Mouse (Mus musculus): ENCODE measurements around the gene Ifna12. TPM values are rescaled to one million over a fixed set of nuclear protein-coding genes. Genes with fewer than 3 reads are reported as not detected.

The Ifna12 gene
- polyA plus RNA-seq (2017; shearing (Covaris generic)) = not detected

DNA sequence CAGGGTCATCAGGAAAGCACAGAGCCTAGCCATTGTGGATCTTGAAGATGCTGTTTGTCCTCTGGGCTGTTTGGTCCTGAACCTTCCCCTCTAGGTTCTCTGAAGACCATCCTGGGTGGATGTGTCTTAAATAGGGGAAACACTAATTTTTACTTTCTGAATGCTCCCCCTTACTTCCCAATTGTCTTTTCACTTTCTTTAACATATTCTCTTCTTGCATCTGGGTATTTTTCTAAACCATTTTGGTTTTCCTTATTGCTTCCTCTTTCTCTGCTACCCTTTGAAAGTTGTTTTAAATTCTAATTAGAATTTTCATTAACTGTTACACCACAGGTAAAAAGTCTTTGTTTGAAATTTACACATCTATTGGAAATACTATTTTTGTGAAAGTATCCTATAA lies at the start of gene Ifna12:
TSS of gene Ifna12 (minus strand) at position 101 of the 400 bp plus-strand sequence.

GRCm38 (mm10) chr4:88644359-88644758 lies 41.2 kb upstream of the Ifna12 start, which contains the start of gene Ifna13:
Ifna13 (minus strand) TSS chr4:88644459.

DNA sequence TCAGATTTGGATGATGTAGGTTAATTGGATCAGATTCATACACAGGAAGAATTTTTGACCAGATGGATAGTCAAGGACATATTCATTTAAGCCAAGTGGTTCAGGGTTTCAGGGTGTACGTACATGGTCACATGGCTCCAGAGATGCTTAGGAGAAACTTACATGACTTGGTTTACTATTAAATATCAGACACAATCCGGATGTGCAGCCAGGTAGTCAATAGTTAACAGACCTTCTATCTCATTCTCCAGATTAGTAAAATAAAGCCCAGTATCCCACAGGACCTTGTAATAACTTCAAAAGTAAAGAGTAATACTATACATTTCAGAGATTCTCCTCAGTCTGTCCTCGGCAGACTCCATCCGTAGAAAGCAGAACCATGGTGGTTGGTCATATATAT lies 31.1 kb upstream of the Ifna12 start, which contains the start of gene C87499:
TSS of gene C87499 (minus strand) at position 101 of the 400 bp plus-strand sequence.

GRCm38 (mm10) chr4:88592285-88592684 lies 10.9 kb downstream of the Ifna12 start, which contains the start of gene Ifna9:
Ifna9 (minus strand) TSS chr4:88592385.

GRCm38 (mm10) chr4:88571698-88572097 lies 31.5 kb downstream of the Ifna12 start, which contains the start of gene Ifna14:
Ifna14 (minus strand) TSS chr4:88571798.

DNA sequence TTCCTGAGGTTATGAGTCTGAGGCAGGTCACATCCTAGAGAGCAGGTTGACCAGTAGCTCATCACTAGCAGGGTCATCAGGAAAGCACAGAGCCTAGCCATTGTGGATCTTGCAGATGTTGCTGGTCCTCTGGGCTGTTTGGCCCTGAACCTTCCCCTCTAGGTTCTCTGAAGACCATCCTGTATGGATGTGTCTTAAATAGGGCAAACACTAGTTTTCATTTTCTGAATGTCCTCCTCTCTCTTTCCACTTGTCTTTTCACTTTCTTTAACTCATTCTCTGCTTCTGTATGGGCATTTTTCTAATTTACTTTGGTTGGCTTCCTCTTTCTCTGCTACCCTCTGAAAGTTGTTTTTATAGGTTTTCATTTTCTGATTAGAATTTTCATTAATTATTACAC lies 45.0 kb downstream of the Ifna12 start, which contains the start of gene Ifna15:
TSS of gene Ifna15 (minus strand) at position 101 of the 400 bp plus-strand sequence.

Other genes starting within 250 kb of the Ifna12 start
- gene Hacd4, start 164.4 kb downstream of the Ifna12 start, polyA plus RNA-seq (2017; shearing (Covaris generic)) = 1 to 10 TPM in 1 of 2 experiments, under 1 TPM in 1; 0.30 to 1.8 TPM
- gene Ifnb1, start 80.6 kb downstream of the Ifna12 start, polyA plus RNA-seq (2017; shearing (Covaris generic)) = 1 to 10 TPM in 1 of 2 experiments, under 1 TPM in 1; 0.29 to 1.3 TPM
- gene Ifna15, start 45.1 kb downstream of the Ifna12 start, polyA plus RNA-seq (2017; shearing (Covaris generic)) = 1 to 10 TPM in 1 of 2 experiments, under 1 TPM in 1; 0.45 to 2.3 TPM
- under 1 TPM in 1 of 2 experiments, not detected in 1; 0.70 TPM for gene Ifna14, start 31.6 kb downstream of the Ifna12 start, polyA plus RNA-seq (2017; shearing (Covaris generic))
- not detected for gene Ifna9, start 11.0 kb downstream of the Ifna12 start, polyA plus RNA-seq (2017; shearing (Covaris generic))
- under 1 TPM in 1 of 2 experiments, not detected in 1; 0.47 TPM for gene C87499, start 31.0 kb upstream of the Ifna12 start, polyA plus RNA-seq (2017; shearing (Covaris generic))
- not detected for gene Ifna13, start 41.1 kb upstream of the Ifna12 start, polyA plus RNA-seq (2017; shearing (Covaris generic))
- gene Ifna16, start 73.5 kb upstream of the Ifna12 start, polyA plus RNA-seq (2017; shearing (Covaris generic)) = not detected
- not detected for gene Ifna2, start 80.5 kb upstream of the Ifna12 start, polyA plus RNA-seq (2017; shearing (Covaris generic))
- under 1 TPM in 1 of 2 experiments, not detected in 1; 0.30 TPM for gene Ifnab, start 88.0 kb upstream of the Ifna12 start, polyA plus RNA-seq (2017; shearing (Covaris generic))
- not detected for gene Gm26566, start 118.4 kb upstream of the Ifna12 start, polyA plus RNA-seq (2017; shearing (Covaris generic))
- gene Klhl9, start 119.1 kb upstream of the Ifna12 start, polyA plus RNA-seq (2017; shearing (Covaris generic)) = 10 to 100 TPM; 19.8 to 29.0 TPM
- gene Gm13271, start 151.5 kb upstream of the Ifna12 start, polyA plus RNA-seq (2017; shearing (Covaris generic)) = not detected
- 1 to 10 TPM in 1 of 2 experiments, under 1 TPM in 1; 0.62 to 1.0 TPM for gene Gm13283, start 156.7 kb upstream of the Ifna12 start, polyA plus RNA-seq (2017; shearing (Covaris generic))
- gene Gm13290, start 170.5 kb upstream of the Ifna12 start, polyA plus RNA-seq (2017; shearing (Covaris generic)) = under 1 TPM in 1 of 2 experiments, not detected in 1; 0.82 TPM
- not detected for gene Gm13289, start 173.5 kb upstream of the Ifna12 start, polyA plus RNA-seq (2017; shearing (Covaris generic))
- gene Gm13272, start 176.5 kb upstream of the Ifna12 start, polyA plus RNA-seq (2017; shearing (Covaris generic)) = not detected
- 1 to 10 TPM in 1 of 2 experiments, not detected in 1; 1.5 TPM for gene Ifnz, start 178.8 kb upstream of the Ifna12 start, polyA plus RNA-seq (2017; shearing (Covaris generic))
- gene Gm13276, start 182.3 kb upstream of the Ifna12 start, polyA plus RNA-seq (2017; shearing (Covaris generic)) = not detected
- gene Gm13277, start 185.3 kb upstream of the Ifna12 start, polyA plus RNA-seq (2017; shearing (Covaris generic)) = not detected
- not detected for gene Gm13278, start 188.2 kb upstream of the Ifna12 start, polyA plus RNA-seq (2017; shearing (Covaris generic))
- not detected for gene Gm13275, start 191.1 kb upstream of the Ifna12 start, polyA plus RNA-seq (2017; shearing (Covaris generic))
- not detected for gene Gm13279, start 194.0 kb upstream of the Ifna12 start, polyA plus RNA-seq (2017; shearing (Covaris generic))
- gene Gm13285, start 196.3 kb upstream of the Ifna12 start, polyA plus RNA-seq (2017; shearing (Covaris generic)) = 1 to 10 TPM in 1 of 2 experiments, under 1 TPM in 1; 0.94 to 3.7 TPM
- gene Gm13287, start 199.9 kb upstream of the Ifna12 start, polyA plus RNA-seq (2017; shearing (Covaris generic)) = not detected
- not detected for gene Gm13288, start 202.2 kb upstream of the Ifna12 start, polyA plus RNA-seq (2017; shearing (Covaris generic))
- not detected for gene Ifna7, start 212.9 kb upstream of the Ifna12 start, polyA plus RNA-seq (2017; shearing (Covaris generic))
- not detected for gene Ifna11, start 216.6 kb upstream of the Ifna12 start, polyA plus RNA-seq (2017; shearing (Covaris generic))
- gene Ifna6, start 224.0 kb upstream of the Ifna12 start, polyA plus RNA-seq (2017; shearing (Covaris generic)) = not detected
- gene Ifna5, start 232.1 kb upstream of the Ifna12 start, polyA plus RNA-seq (2017; shearing (Covaris generic)) = not detected
- under 1 TPM in 1 of 2 experiments, not detected in 1; 0.71 TPM for gene Ifna4, start 238.5 kb upstream of the Ifna12 start, polyA plus RNA-seq (2017; shearing (Covaris generic))
- gene Ifna1, start 246.7 kb upstream of the Ifna12 start, polyA plus RNA-seq (2017; shearing (Covaris generic)) = not detected

Measured in inflammation-experienced regulatory T-cells (primary cell).